Comparison of ENCODE assay signal across 23 mouse cellular contexts in genomic region chr7:129941311-129942029, GRCm38 (mm10).
DNase-seq lines count a peak whose midpoint lies in the region; ATAC-seq lines count a peak whose summit lies in the region.
"Had no signal": no experiment of that assay in that cellular context is flagged by ENCODE, and none has a peak within 500 bp of the region (broad histone marks: within the 10 kb centered on the region; RNA-seq: fewer than 3 reads in every experiment).

No protein-coding gene starts in this region.

- H3K4me2 ChIP-seq in kidney, embryonic 14.5 days (replicated peaks; ENCODE audit: low read depth, low read length): no peak overlapping the region
- no peak overlapping the region for H3K4me2 ChIP-seq in embryonic facial prominence, embryonic 14.5 days (ENCODE audit: low read depth, low read length)
- no peak overlapping the region for H3K4me2 ChIP-seq in limb, embryonic 13.5 days (replicated peaks)
- H3K4me2 ChIP-seq: embryonic facial prominence, embryonic 15.5 days; forebrain, embryonic 15.5 days; hindbrain, embryonic 13.5 days; liver, embryonic 15.5 days; neural tube, embryonic 15.5 days had no signal

- H3K27me3 ChIP-seq in kidney, embryonic 14.5 days (ENCODE audit: control insufficient read depth, insufficient read depth, low read length): no peaks in the 10 kb centered on the region
- no peaks in the 10 kb centered on the region for H3K27me3 ChIP-seq in embryonic facial prominence, embryonic 14.5 days (replicated peaks; ENCODE audit: control insufficient read depth, insufficient read depth, low read length)
- no peaks in the 10 kb centered on the region for H3K27me3 ChIP-seq in limb, embryonic 13.5 days
- no peaks in the 10 kb centered on the region for H3K27me3 ChIP-seq in hindbrain, embryonic 10.5 days (ENCODE audit: insufficient read depth, poor library complexity, severe bottlenecking)
- H3K27me3 ChIP-seq: embryonic facial prominence, embryonic 15.5 days; forebrain, embryonic 15.5 days; hindbrain, embryonic 13.5 days; liver, embryonic 15.5 days; neural tube, embryonic 15.5 days had no signal

- H3K4me3 ChIP-seq in kidney, embryonic 14.5 days (ENCODE audit: low read length): no peak overlapping the region
- H3K4me3 ChIP-seq in embryonic facial prominence, embryonic 14.5 days (ENCODE audit: low read depth, low read length): no peak overlapping the region
- no peak overlapping the region for H3K4me3 ChIP-seq in limb, embryonic 13.5 days
- H3K4me3 ChIP-seq in hindbrain, embryonic 10.5 days: no peak overlapping the region
- H3K4me3 ChIP-seq: embryonic facial prominence, embryonic 15.5 days; forebrain, embryonic 15.5 days; heart, adult 2 months; hindbrain, embryonic 13.5 days; liver, embryonic 15.5 days; midbrain, embryonic 10.5 days; neural tube, embryonic 15.5 days had no signal

- no peaks in the 10 kb centered on the region for H3K36me3 ChIP-seq in kidney, embryonic 14.5 days (ENCODE audit: control insufficient read depth, insufficient read depth, low read length)
- H3K36me3 ChIP-seq in embryonic facial prominence, embryonic 14.5 days (ENCODE audit: control insufficient read depth, insufficient read depth, low read length): no peaks in the 10 kb centered on the region
- H3K36me3 ChIP-seq in limb, embryonic 13.5 days: no peaks in the 10 kb centered on the region
- no peaks in the 10 kb centered on the region for H3K36me3 ChIP-seq in hindbrain, embryonic 10.5 days
- H3K36me3 ChIP-seq: embryonic facial prominence, embryonic 15.5 days; forebrain, embryonic 15.5 days; hindbrain, embryonic 13.5 days; liver, embryonic 15.5 days; midbrain, embryonic 10.5 days; neural tube, embryonic 15.5 days had no signal

- no peaks in the 10 kb centered on the region for H3K9me3 ChIP-seq in kidney, embryonic 14.5 days (ENCODE audit: control insufficient read depth, low read length)
- no peaks in the 10 kb centered on the region for H3K9me3 ChIP-seq in embryonic facial prominence, embryonic 14.5 days (ENCODE audit: control insufficient read depth, low read length)
- H3K9me3 ChIP-seq in limb, embryonic 13.5 days: no peaks in the 10 kb centered on the region
- H3K9me3 ChIP-seq in hindbrain, embryonic 10.5 days: no peaks in the 10 kb centered on the region
- H3K9me3 ChIP-seq: embryonic facial prominence, embryonic 15.5 days; forebrain, embryonic 15.5 days; hindbrain, embryonic 13.5 days; liver, embryonic 15.5 days; midbrain, embryonic 10.5 days; neural tube, embryonic 15.5 days had no signal

- ATAC-seq in kidney, embryonic 14.5 days (ENCODE audit: low FRiP score, low TSS enrichment): peak; percentile 74
- no peak for ATAC-seq in embryonic facial prominence, embryonic 14.5 days (ENCODE audit: low read depth)
- peak; percentile 35; the same call in 1 of the 2 replicates for ATAC-seq in limb, embryonic 13.5 days (ENCODE audit: low FRiP score, low read depth)
- ATAC-seq: forebrain, embryonic 15.5 days had no signal

- no peak for DNase-seq in kidney, adult 8-10 months
- peak; percentile 64 for DNase-seq in NIH3T3 (ENCODE audit: low read depth)
- DNase-seq in embryonic facial prominence, embryonic 14.5 days (ENCODE audit: low spot score): peak; percentile 68
- DNase-seq in hindbrain, embryonic 10.5 days (ENCODE audit: low spot score): no peak
- DNase-seq in right cerebral cortex, postnatal 14 days: no peak
- no peak for DNase-seq in T-cell, adult 2 months (ENCODE audit: low spot score)
- DNase-seq: adrenal gland, postnatal 14 days; cerebellum, adult 2 months; cerebellum, postnatal 36 days; gastrocnemius, postnatal 25 days; heart, adult 2 months; kidney, adult 2 months; liver; right cerebral cortex, adult 18-20 months had no signal

- H3K27ac ChIP-seq in kidney, embryonic 14.5 days (ENCODE audit: low read depth, low read length): no peak overlapping the region
- no peak overlapping the region for H3K27ac ChIP-seq in embryonic facial prominence, embryonic 14.5 days (replicated peaks; ENCODE audit: low read depth, low read length)
- no peak overlapping the region; the same call in 1 of the 2 replicates for H3K27ac ChIP-seq in limb, embryonic 13.5 days
- H3K27ac ChIP-seq in hindbrain, embryonic 10.5 days: no peak overlapping the region
- H3K27ac ChIP-seq: embryonic facial prominence, embryonic 15.5 days; forebrain, embryonic 15.5 days; heart, adult 2 months; hindbrain, embryonic 13.5 days; liver, embryonic 15.5 days; macrophage; midbrain, embryonic 10.5 days; neural tube, embryonic 15.5 days had no signal

- no peak overlapping the region for H3K9ac ChIP-seq in kidney, embryonic 14.5 days (ENCODE audit: low read depth, low read length)
- no peak overlapping the region for H3K9ac ChIP-seq in embryonic facial prominence, embryonic 14.5 days (ENCODE audit: low read depth, low read length)
- H3K9ac ChIP-seq in limb, embryonic 13.5 days: no peak overlapping the region
- H3K9ac ChIP-seq: embryonic facial prominence, embryonic 15.5 days; forebrain, embryonic 15.5 days; hindbrain, embryonic 13.5 days; liver, embryonic 15.5 days; neural tube, embryonic 15.5 days had no signal

- H3K4me1 ChIP-seq in kidney, embryonic 14.5 days (ENCODE audit: control insufficient read depth, insufficient read depth, low read length): peaks cover 5% of the 10 kb centered on the region; the same call in 1 of the 2 replicates
- no peaks in the 10 kb centered on the region; the same call in 1 of the 2 replicates for H3K4me1 ChIP-seq in embryonic facial prominence, embryonic 14.5 days (ENCODE audit: control insufficient read depth, insufficient read depth, low read length)
- peaks cover 10% of the 10 kb centered on the region; the same call in 1 of the 2 replicates for H3K4me1 ChIP-seq in limb, embryonic 13.5 days
- H3K4me1 ChIP-seq in hindbrain, embryonic 10.5 days (replicated peaks): no peaks in the 10 kb centered on the region
- H3K4me1 ChIP-seq: forebrain, embryonic 15.5 days; hindbrain, embryonic 13.5 days; liver, embryonic 15.5 days; midbrain, embryonic 10.5 days; neural tube, embryonic 15.5 days had no signal

- WGBS in kidney, embryonic 14.5 days: 23% methylated on average over 9 of the region's 9 CpGs
- WGBS in embryonic facial prominence, embryonic 14.5 days: 24% methylated on average over 9 of the region's 9 CpGs
- WGBS in limb, embryonic 13.5 days: 28% methylated on average over 9 of the region's 9 CpGs
- WGBS in hindbrain, embryonic 10.5 days: 79% methylated on average over 9 of the region's 9 CpGs

Comparison
In these comparisons a context has a peak if more than half of its experiments do, and no peak if none do; other contexts are left out.
1. DNase-seq: peak in NIH3T3 (single experiment) and embryonic facial prominence, embryonic 14.5 days (single experiment); none in kidney, adult 8-10 months (0 of 2), hindbrain, embryonic 10.5 days (single experiment), right cerebral cortex, postnatal 14 days (single experiment) and T-cell, adult 2 months (single experiment).